In the genomic region with DNA sequence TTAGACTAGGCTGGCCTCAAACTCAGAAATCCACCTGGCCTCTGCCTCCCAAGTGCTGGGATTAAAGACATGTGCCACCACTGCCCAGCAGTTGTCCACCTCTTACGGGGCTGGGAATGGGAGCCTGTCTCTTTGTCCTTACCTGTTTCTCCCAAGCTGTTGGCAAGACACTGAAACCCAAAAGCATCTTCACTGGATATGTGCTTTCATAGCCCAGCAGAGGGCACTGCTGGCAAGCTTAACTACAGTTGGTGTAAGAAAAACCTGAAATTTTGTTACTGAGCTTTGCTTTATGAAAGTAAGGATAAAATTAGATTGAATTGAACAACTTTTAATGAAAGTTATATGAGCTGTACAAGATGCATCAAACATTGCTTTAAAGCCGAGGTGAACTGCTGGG, we compare ENCODE assay signal across 1 mouse cellular context.
TF ChIP-seq lines count a peak whose summit lies in the region.

No protein-coding gene starts in this region.

TF ChIP-seq in CH12.LX, 34 proteins besides CTCF, POLR2A, EP300 and RAD21 (continued from another document):
- no peak for TF ChIP-seq ZC3H11A (IDR thresholded peaks at IDR 0.05; ENCODE audit: low read depth, low read length)
- no peak for TF ChIP-seq KAT2A (IDR thresholded peaks at IDR 0.05; ENCODE audit: insufficient replicate concordance, low read length)
- TF ChIP-seq NELFE (IDR thresholded peaks at IDR 0.05; ENCODE audit: low read depth, low read length), result peak; percentile 33; the same call in 1 of the 2 replicates
- peak; percentile 56; the same call in 1 of the 2 replicates for TF ChIP-seq CHD2 (IDR thresholded peaks at IDR 0.05; ENCODE audit: low read length)
- peak; percentile 73 for TF ChIP-seq SMC3 (IDR thresholded peaks at IDR 0.05; ENCODE audit: low read depth, low read length)
